Mouse (Mus musculus) hindbrain, postnatal 0 days (tissue): ENCODE results near the gene Amh. TPM values are rescaled to one million over a fixed set of nuclear protein-coding genes. Genes with fewer than 3 reads are reported as not detected.
A peak's percentile ranks its signal among the peaks of the same experiment; 100 is the strongest.

ENCODE experiments used
- ATAC-seq: fragments of 200-750 bp; cut with Nextera tagmentation; 2 replicates; pipeline ENCODE4 v1.8.0; 2017; ENCODE audit warnings: mild to moderate bottlenecking, moderate TSS enrichment, moderate library complexity
- DNase-seq: peaks from one replicate; pipeline ENCODE4 v3.0.0-alpha.2; 2015; ENCODE audit warnings: low spot score
- H3K27ac ChIP-seq: fragments of 300-500 bp; sonication (generic); 2 replicates; pipeline ENCODE4 v1.5.1; 2014; ENCODE audit warnings: mild to moderate bottlenecking
- H3K27me3 ChIP-seq: fragments of 300-500 bp; sonication (generic); 2 replicates; pipeline ENCODE4 v1.6.1; 2014; ENCODE audit warnings: low read length, mixed read lengths; ENCODE audit not compliant: insufficient read depth
- H3K36me3 ChIP-seq: fragments of 300-500 bp; sonication (generic); 2 replicates; pipeline ENCODE4 v1.6.1; 2014; ENCODE audit warnings: low read length, mixed read lengths; ENCODE audit not compliant: insufficient read depth
- H3K4me1 ChIP-seq: fragments of 300-500 bp; sonication (generic); 2 replicates; pipeline ENCODE4 v1.6.1; 2014; ENCODE audit warnings: antibody characterized with exemption, low read length, mixed read lengths; ENCODE audit not compliant: insufficient read depth
- H3K4me2 ChIP-seq: fragments of 300-500 bp; sonication (generic); 2 replicates; pipeline ENCODE4 v1.6.1; 2014; ENCODE audit warnings: low read depth, mild to moderate bottlenecking, low read length, moderate library complexity, mixed read lengths
- H3K4me3 ChIP-seq: fragments of 300-500 bp; sonication (generic); 2 replicates; pipeline ENCODE4 v1.5.1; 2014; ENCODE audit warnings: low read length
- H3K9ac ChIP-seq: fragments of 300-500 bp; sonication (generic); replicated peaks from 2 replicates; pipeline ENCODE4 v1.6.1; 2014; ENCODE audit warnings: mild to moderate bottlenecking, low read length, moderate library complexity, mixed read lengths
- H3K9me3 ChIP-seq: fragments of 300-500 bp; sonication (generic); 2 replicates; pipeline ENCODE4 v1.6.1; 2016; ENCODE audit warnings: low read length, mixed read lengths
- CTCF ChIP-seq: IDR thresholded peaks from 2 replicates; pipeline ENCODE4 v1.5.1; 2016; ENCODE audit warnings: antibody characterized with exemption, control low read depth, low read depth
- WGBS: fragments of 180-500 bp; shearing (Covaris S2); extraction: QIAGEN DNeasy Blood & Tissue Kit; methylation state at CpG from one replicate; pipeline ENCODE4 v1.1.7; 2014; 5-methylcytosine and 5-hydroxymethylcytosine counted together
- polyA plus RNA-seq: library from polyadenylated mRNA; unstranded; fragments of >200 nt; fragmentation: Nextera tagmentation; extraction: Ambion mirVana; gene quantifications from 2 replicates; pipeline ENCODE4 v1.2.1, GENCODE M21; 2015
- total RNA-seq: library from RNA; depleted of rRNA; stranded (reverse); fragments of >200 nt; gene quantifications from 2 replicates; pipeline ENCODE4 v1.2.3, GENCODE M21; 2014

Gene Amh
- total and polyA plus RNA-seq, 2 experiments from 2014 or later = 2.6 TPM; not detected in 1

DNA sequence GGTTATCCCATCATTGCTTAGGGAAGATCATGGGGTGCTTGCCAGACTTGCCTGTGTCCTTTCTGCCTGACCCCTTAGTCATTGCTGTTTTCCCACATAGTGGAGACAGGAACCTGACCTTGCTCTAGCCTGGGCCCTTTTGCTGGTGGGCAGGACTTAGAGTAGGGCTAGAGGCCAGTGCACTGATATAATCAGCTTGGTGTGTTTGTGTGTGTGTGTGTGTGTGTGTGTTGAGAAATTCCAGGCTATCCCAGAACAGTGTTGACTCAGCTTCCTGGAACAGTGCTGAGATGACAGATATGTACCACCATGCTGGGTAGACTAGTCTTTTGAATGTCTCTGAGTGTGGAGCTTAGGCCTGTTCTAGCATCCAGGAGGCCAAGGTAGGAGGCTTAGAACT is 25.5 kb upstream of the Amh start:
- no peak for ATAC-seq
- Histone ChIP-seq H3K27ac (no peak overlapping the region), H3K27me3 (no peaks in the 10 kb centered on the region), H3K4me2 (no peak overlapping the region), H3K36me3 (peaks cover 87% of the 10 kb centered on the region), H3K4me1 (no peaks in the 10 kb centered on the region), H3K4me3 (no peak overlapping the region), H3K9ac (no peak overlapping the region), H3K9me3 (no peaks in the 10 kb centered on the region)
- no peak for TF ChIP-seq CTCF
- no peak for DNase-seq

DNA sequence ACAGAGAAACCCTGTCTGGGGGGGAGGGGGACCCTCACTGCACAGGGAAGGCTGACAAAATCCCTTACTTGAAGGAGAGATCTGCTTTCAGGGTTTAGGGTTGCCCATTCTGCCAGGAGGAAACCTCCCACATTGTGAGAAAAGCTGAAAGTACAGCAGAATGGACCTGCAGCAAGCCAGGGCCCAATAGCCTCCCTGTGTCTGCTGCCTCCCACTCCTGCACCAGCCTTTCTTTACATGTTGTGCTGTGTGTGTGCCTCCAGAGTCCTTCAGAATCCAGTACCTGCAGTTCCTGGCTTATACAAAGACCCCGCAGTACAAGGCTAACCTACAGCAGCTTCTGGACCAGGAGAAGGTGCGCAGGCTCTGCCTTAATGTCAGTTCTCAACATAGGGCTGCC is 20.7 kb upstream of the Amh start:
- Histone ChIP-seq H3K36me3 (peaks cover 96% of the 10 kb centered on the region), H3K27me3 (no peaks in the 10 kb centered on the region), H3K4me2 (no peak overlapping the region), H3K4me1 (no peaks in the 10 kb centered on the region), H3K9ac (no peak overlapping the region), H3K27ac (no peak overlapping the region), H3K9me3 (no peaks in the 10 kb centered on the region), H3K4me3 (no peak overlapping the region)
- 89% methylated on average over 2 of the region's 2 CpGs for WGBS
- ATAC-seq (no peak), DNase-seq (no peak)
- TF ChIP-seq CTCF = no peak

DNA sequence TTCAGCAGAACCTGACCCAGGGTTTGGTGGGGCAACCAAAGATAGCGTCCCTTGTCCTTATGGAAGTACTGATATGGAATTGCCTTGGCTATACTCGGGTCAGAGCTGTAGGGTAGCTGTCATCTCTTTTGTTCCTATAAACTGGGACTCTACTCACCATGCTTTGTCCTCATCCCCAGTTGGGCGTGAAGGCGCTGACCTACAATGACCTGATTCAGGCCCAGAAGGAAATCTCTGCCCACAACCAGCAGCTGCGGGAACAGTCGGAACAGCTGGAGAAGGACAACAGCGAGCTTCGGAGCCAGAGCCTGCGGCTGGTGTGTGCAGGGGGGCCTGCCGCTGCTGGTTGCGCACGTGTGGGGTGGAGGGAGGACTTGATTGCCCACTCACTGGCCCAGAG is 20.2 kb upstream of the Amh start:
- H3K4me3 ChIP-seq = no peak overlapping the region
- DNase-seq = no peak
- H3K27me3 ChIP-seq = no peaks in the 10 kb centered on the region
- WGBS = 51% methylated on average over 12 of the region's 12 CpGs
- ATAC-seq = no peak
- TF ChIP-seq CTCF = no peak
- no peak overlapping the region for H3K4me2 ChIP-seq
- H3K27ac ChIP-seq = no peak overlapping the region
- H3K36me3 ChIP-seq = peaks cover 93% of the 10 kb centered on the region
- H3K9me3 ChIP-seq = no peaks in the 10 kb centered on the region
- no peaks in the 10 kb centered on the region for H3K4me1 ChIP-seq
- H3K9ac ChIP-seq = no peak overlapping the region

GRCm38 (mm10) chr10:80785963-80786362 is 19.1 kb upstream of the Amh start:
- Histone ChIP-seq H3K4me3 (no peak overlapping the region), H3K9ac (no peak overlapping the region), H3K4me1 (no peaks in the 10 kb centered on the region), H3K27me3 (no peaks in the 10 kb centered on the region), H3K4me2 (no peak overlapping the region), H3K9me3 (no peaks in the 10 kb centered on the region), H3K36me3 (peaks cover 93% of the 10 kb centered on the region), H3K27ac (no peak overlapping the region)
- ATAC-seq (no peak), DNase-seq (no peak)
- no peak for TF ChIP-seq CTCF
- 96% methylated on average over 11 of the region's 11 CpGs for WGBS

DNA sequence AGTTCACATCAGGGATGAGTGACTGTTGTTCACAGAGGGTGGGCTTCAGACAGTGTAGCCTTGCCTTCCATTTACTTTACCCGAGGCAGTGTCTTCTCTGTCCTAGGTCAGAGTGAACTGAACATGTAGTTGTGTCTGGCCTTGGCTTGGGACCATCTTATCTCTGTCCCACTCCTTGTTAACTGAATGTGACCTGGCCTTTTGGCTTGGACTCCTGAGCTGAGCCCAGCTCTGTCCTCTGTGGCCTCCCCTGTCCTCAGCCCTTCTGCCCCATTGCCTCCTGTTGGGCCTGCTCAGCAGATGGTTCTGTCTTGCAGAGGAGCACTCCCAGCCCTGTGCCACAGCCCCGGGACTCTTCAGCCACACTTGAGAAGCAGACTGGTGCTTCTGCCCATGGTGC is 17.5 kb upstream of the Amh start:
- no peaks in the 10 kb centered on the region for H3K27me3 ChIP-seq
- 93% methylated on average over 2 of the region's 2 CpGs for WGBS
- DNase-seq (no peak), ATAC-seq (no peak)
- H3K4me3 ChIP-seq = no peak overlapping the region
- peaks cover 88% of the 10 kb centered on the region for H3K36me3 ChIP-seq
- no peaks in the 10 kb centered on the region for H3K4me1 ChIP-seq
- no peak overlapping the region for H3K4me2 ChIP-seq
- H3K9me3 ChIP-seq = no peaks in the 10 kb centered on the region
- H3K9ac ChIP-seq = no peak overlapping the region
- no peak for TF ChIP-seq CTCF
- H3K27ac ChIP-seq = no peak overlapping the region

DNA sequence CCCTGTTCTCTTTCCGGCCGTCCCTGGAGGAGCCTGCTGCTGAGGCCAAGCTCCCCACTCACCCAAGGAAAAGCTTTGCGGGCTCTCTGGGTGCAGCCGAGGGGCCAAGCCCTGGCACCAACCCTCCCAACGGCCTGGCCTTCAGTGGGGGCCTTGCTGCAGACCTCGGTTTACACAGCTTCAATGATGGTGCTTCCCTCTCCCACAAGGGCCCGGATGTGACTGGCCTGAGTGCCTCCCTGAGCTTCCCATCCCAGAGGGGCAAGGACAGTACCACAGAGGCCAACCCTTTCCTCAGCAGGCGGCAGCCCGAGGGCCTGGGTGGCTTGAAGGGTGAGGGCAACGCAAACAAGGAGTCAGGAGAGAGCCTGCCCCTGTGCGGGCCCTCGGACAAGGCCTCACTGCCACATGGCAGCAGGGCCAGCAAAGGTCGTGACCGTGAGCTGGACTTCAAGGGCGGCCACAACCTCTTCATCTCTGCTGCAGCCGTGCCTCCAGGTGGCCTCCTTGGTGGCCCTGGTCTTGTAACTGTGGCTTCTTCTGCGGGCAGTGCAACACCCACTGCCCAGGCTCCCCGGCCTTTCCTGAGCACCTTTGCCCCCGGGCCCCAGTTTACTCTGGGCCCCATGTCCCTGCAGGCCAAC is 14.2 kb upstream of the Amh start:
- no peak for ATAC-seq
- no peaks in the 10 kb centered on the region for H3K4me1 ChIP-seq
- no peak overlapping the region for H3K27ac ChIP-seq
- H3K9me3 ChIP-seq = no peaks in the 10 kb centered on the region
- DNase-seq = no peak
- H3K4me3 ChIP-seq = no peak overlapping the region
- H3K4me2 ChIP-seq = no peak overlapping the region
- H3K27me3 ChIP-seq = no peaks in the 10 kb centered on the region
- WGBS = 91% methylated on average over 19 of the region's 19 CpGs
- no peak overlapping the region for H3K9ac ChIP-seq
- no peak for TF ChIP-seq CTCF
- peaks cover 71% of the 10 kb centered on the region for H3K36me3 ChIP-seq

- WGBS = 79% methylated on average over 33 of the region's 33 CpGs
- no peaks in the 10 kb centered on the region for H3K27me3 ChIP-seq
- H3K36me3 ChIP-seq = peaks cover 64% of the 10 kb centered on the region
- peaks cover under 1% of the 10 kb centered on the region for H3K4me1 ChIP-seq
- DNase-seq = no peak
- H3K9me3 ChIP-seq = no peaks in the 10 kb centered on the region
- H3K27ac ChIP-seq = peak overlapping the region; percentile 41
- no peak overlapping the region for H3K4me3 ChIP-seq
- H3K9ac ChIP-seq = no peak overlapping the region
- ATAC-seq = no peak
- no peak for TF ChIP-seq CTCF
- no peak overlapping the region for H3K4me2 ChIP-seq
These were observed 13.4 kb upstream of the Amh start for GRCm38 (mm10) chr10:80791476-80792174.
